Mouse (Mus musculus) bone marrow macrophage, adult 2 months (primary cell): ENCODE results near the gene Scin.

Experiments used
- CTCF ChIP-seq: IDR thresholded peaks from 2 replicates; pipeline ENCODE4 v1.5.1; 2012; ENCODE audit warnings: low read depth, mild to moderate bottlenecking, low read length, moderate library complexity
- POLR2A ChIP-seq: IDR thresholded peaks from 2 replicates; pipeline ENCODE4 v1.6.1; 2012; ENCODE audit warnings: mild to moderate bottlenecking, low read depth, low read length, borderline replicate concordance

DNA sequence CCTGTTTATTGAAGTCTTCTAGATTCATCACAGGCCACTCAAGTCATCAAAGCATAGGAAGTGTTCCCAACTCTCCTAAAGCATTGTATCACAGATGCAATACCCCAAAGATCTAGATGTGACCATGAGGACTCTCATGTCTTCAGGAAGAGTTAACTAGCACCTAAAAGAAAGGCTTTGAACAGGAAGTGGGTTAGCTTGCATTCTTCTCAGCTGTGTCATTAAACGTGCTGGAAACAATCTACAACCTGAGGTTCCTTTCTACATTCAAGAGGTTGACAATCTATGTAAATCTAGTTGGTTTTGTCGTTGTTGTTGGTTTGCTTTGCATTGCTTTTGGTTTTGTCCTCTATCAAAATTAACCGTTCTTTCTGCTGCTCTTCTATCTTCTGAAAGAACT is 44.0 kb downstream of the Scin start:
- TF ChIP-seq CTCF (no peak), POLR2A (no peak)
